Mouse (Mus musculus) olfactory bulb, adult 2 months (tissue): Measurements from ENCODE around the gene Wif1. TPM values are rescaled to one million over a fixed set of nuclear protein-coding genes. Genes with fewer than 3 reads are reported as not detected.
A peak's percentile ranks its signal among the peaks of the same experiment; 100 is the strongest.

Experiments
- H3K27ac ChIP-seq: fragments of 200-500 bp; 2 replicates; pipeline ENCODE4 v1.5.1; 2012; ENCODE audit warnings: low read depth, low read length; ENCODE audit not compliant: insufficient read depth
- H3K4me1 ChIP-seq: fragments of 200-500 bp; 2 replicates; pipeline ENCODE4 v1.6.1; 2012; ENCODE audit warnings: low read length; ENCODE audit not compliant: control insufficient read depth, insufficient read depth
- H3K4me3 ChIP-seq: fragments of 200-500 bp; 2 replicates; pipeline ENCODE4 v1.5.1; 2012; ENCODE audit warnings: mild to moderate bottlenecking, low read depth, low read length, moderate library complexity; ENCODE audit not compliant: insufficient read depth
- CTCF ChIP-seq: fragments of 200-500 bp; IDR thresholded peaks from 2 replicates; pipeline ENCODE4 v1.5.1; 2012; ENCODE audit warnings: low read depth, mild to moderate bottlenecking, low read length, moderate library complexity; ENCODE audit not compliant: insufficient read depth
- POLR2A ChIP-seq: fragments of 200-500 bp; IDR thresholded peaks from 2 replicates; pipeline ENCODE4 v1.6.1; 2012; ENCODE audit warnings: mild to moderate bottlenecking, low read depth, low read length, moderate library complexity; ENCODE audit not compliant: insufficient read depth
- WGBS: fragments of 180-500 bp; shearing (Covaris S2); methylation state at CpG from one replicate; pipeline ENCODE4 v1.1.7; 2018; 5-methylcytosine and 5-hydroxymethylcytosine counted together
- polyA plus RNA-seq: library from polyadenylated mRNA; stranded (reverse); fragments of >200 nt; gene quantifications from 2 replicates; pipeline ENCODE4 v1.2.4, GENCODE M21; 2012; ENCODE audit warnings: low replicate concordance; ENCODE audit not compliant: missing spikeins, insufficient read depth, insufficient read length

The Wif1 gene
- polyA plus RNA-seq = not detected in 2 replicates

DNA sequence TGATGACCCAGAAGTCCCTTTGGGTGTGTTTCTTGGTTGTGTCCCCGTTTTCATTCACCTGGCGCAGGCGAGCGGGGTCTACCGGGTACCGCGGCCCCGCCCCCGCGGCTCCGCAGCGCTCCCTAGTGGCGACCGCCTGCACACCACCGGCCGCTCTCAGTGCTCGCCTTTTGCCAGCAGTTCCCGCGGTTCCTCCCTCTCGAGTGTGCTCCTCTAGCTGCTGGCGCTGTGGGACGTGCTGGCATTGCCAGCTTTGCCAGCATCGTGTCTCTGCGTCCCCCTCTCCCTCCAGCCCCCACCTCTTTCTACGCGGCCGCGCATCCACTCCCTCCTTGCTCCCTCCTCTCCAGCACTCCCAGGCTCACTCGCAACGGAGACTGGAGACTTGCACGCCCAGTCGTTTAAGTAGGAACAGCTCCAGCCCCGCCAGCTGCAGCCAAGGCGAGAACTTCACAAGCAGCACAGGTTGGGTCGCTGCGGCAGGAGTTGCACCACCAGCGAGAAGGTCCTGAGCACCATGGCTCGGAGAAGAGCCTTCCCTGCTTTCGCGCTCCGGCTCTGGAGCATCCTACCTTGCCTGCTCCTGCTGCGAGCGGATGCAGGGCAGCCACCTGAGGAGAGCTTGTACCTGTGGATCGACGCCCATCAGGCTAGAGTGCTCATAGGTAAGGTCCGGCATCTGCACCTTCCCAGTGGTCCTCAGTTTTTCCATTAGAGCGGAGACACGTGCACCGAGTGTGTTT, at the start of gene Wif1:
TSS of gene Wif1 (plus strand) at position 135 of the 743 bp plus-strand sequence.
- Histone ChIP-seq H3K4me1 (peaks cover 9% of the 10 kb centered on the region), H3K27ac (no peak within 1 kb of the TSS), H3K4me3 (peak within 1 kb of the TSS; percentile 43)
- WGBS = 1% methylated on average over 49 of the region's 49 CpGs
- peak; percentile 88 for TF ChIP-seq CTCF
- TF ChIP-seq POLR2A = no peak

DNA sequence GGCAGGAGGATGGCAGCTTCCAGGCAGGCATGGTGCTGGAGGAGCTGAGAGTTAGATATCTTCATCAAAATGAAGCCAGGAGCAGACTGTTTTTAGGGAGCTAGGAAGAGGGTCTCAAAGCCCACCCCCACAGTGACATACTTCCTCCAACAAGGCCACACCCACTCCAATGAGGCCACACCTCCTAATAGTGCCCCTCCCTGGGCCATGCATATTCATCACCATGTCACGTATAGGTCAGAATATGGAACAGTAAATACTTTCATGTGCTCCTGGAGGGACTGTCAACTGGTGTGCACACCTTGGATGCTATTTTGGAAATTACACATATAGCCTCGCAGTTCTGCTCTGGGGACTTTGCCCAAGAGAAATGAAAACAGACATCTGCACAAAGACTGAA, 31.6 kb upstream of the Wif1 start:
- no peaks in the 10 kb centered on the region for H3K4me1 ChIP-seq
- H3K27ac ChIP-seq = no peak overlapping the region
- no peak overlapping the region for H3K4me3 ChIP-seq
- TF ChIP-seq POLR2A = no peak
- TF ChIP-seq CTCF = no peak
- WGBS = 87% methylated on average over 2 of the region's 2 CpGs

DNA sequence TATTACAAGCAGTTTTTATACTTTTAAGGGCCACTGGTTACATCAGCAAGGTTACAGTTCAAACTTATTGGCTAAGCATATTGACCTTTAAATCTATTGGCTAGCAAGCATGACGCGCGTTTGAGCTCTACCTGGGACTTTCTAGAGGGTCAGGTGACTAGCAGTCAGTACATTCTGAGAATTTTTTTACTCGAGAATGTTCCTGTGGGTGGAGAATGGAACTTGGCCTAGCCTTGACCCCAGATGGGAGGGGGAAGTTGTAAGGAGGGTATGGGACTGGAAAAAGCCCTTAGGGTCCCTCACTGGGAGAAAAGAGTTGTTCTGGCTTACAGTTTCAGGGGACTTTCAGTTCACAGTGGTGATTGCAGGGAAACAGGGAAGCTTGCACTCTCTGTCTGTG, 22.3 kb upstream of the Wif1 start:
- no peak overlapping the region for H3K27ac ChIP-seq
- TF ChIP-seq POLR2A = no peak
- TF ChIP-seq CTCF = no peak
- no peak overlapping the region for H3K4me3 ChIP-seq
- WGBS = 86% methylated on average over 4 of the region's 4 CpGs
- no peaks in the 10 kb centered on the region for H3K4me1 ChIP-seq

DNA sequence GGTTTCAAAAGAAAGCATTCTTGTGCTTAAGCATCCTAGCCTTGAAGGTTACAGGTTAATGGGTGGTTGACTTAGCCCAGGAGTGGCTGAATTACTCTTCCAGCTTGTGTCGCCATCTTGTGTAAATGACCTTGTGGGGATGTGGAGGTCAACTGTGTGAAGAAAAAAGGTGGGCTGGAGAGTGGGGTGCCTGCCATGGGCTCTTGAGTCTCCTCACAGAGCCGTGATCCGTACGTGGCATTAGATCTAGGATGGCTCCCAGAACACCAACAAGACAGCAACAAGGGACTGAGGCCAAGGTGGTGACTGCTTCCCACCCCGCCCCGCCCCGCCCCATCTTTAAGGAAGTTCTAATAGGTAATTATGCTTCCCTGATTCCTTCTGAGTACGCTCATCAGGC, 17.5 kb upstream of the Wif1 start:
- no peak for TF ChIP-seq CTCF
- TF ChIP-seq POLR2A = no peak
- H3K4me3 ChIP-seq = no peak overlapping the region
- 93% methylated on average over 8 of the region's 8 CpGs for WGBS
- H3K4me1 ChIP-seq = no peaks in the 10 kb centered on the region
- H3K27ac ChIP-seq = no peak overlapping the region

DNA sequence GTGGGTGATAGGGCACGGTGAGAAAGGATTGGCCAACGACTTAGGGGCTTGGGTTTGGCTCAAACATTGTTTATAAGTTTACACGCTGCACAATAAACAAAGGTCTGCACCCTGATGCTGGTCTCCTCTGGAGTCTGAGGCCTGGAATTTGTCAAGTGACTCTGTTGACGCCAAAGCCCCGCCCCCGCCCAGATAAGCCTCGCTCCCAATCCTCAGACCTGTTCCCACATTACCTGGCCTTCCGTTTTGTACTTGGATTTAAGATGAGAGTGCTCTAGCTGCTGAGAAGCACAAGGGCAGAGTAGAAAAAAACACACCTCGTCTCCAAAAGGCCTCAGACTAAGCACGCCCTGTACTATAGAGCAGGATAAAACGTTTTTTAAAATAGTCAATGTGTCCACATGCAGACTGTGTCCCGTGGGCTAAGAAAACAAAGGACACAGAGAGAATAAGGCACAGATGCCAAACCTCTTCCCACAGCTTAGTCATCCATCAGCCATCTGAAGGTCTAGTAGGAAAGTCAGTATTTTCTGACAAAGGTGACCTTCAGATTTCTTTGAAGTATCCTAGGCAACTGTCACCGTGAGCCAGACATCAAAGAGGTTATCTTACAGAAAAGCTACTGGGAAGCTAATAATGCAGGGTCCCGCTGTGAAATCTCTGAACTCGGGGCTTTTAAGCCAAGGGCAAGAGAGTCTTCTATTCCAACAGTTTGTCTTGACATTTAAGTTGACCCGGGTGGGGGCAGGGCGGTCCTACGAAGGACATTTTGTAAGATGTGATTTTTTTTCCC, 16.9 kb upstream of the Wif1 start:
- no peak for TF ChIP-seq POLR2A
- no peak for TF ChIP-seq CTCF
- Histone ChIP-seq H3K4me3 (no peak overlapping the region), H3K4me1 (no peaks in the 10 kb centered on the region), H3K27ac (no peak overlapping the region)
- WGBS = 58% methylated on average over 18 of the region's 18 CpGs

DNA sequence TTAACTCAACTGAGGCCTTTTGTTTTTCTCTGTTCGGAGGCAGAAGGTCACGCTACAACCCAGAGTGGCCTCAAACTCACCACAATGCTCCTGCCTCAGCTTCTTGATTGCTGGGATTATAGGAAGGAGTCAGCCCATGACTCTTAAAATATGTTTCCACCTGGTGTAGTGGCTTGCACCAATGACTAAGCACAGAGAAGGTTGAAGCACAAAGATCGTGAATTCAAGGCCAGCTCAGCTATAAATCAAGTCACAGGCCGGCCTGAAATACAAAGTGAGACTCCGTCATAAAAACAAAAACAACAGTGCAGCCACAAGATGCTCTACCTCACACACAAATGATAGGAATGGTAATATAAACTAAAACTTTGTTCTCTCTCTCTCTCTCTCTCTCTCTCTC, 10.8 kb upstream of the Wif1 start:
- 71% methylated on average over 5 of the region's 5 CpGs for WGBS
- Histone ChIP-seq H3K27ac (no peak overlapping the region), H3K4me3 (no peak overlapping the region), H3K4me1 (no peaks in the 10 kb centered on the region)
- no peak for TF ChIP-seq CTCF
- no peak for TF ChIP-seq POLR2A

DNA sequence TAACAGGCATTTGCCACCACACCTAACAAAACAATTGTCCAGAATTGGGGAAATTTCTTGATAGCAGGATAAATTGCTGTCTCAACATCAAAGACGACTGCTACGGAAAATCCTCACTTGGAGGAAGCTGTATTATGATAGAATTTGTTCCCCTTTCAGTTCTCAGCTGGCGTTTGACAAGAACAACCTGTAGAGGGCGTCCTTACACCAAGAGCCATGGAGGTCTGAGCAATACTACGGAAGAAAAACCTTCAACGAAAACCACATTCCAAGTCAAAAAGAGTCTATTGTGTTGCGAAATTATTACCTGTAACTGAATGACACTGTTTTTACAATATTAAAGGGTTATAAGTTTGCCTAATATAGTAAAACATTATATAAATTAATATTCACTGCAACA, 2.0 kb upstream of the Wif1 start:
- H3K4me3 ChIP-seq = no peak overlapping the region
- H3K4me1 ChIP-seq = peaks cover 9% of the 10 kb centered on the region
- TF ChIP-seq POLR2A (no peak), CTCF (no peak)
- 9% methylated on average over 7 of the region's 7 CpGs for WGBS
- H3K27ac ChIP-seq = no peak overlapping the region

DNA sequence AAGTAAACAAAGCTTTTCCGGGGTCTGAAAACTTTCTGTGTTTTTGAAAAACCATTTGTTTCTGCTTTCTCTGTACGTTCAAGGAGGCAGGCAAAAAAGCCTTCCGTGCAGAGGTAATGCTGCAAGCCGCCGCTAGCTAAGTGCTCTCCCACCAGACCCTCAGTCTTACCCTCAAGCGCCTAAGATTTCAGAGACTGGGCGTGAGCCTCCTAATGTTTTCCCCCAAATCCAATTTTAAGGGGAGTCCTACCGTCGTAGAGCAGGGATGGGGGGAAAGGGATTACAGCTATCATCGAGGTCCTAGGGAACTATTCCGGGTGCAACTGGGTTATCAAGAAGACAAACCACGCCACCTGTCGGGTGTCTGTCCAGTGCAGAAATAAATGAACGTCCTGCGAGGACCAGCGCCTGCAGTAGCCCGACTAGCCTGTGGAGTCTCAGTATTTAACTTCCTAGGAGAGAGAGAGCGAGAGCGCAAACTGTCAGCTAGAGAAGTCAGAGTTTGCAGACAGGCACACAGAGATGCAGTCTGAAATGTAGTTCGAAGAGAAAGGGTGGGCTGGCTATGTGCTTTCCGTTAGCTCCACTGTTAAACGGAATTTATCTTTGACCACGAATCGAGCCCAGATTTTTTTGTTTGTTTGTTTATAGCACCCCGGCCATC, 500 bp upstream of the Wif1 start:
- WGBS = under 1% methylated on average over 25 of the region's 25 CpGs
- H3K4me3 ChIP-seq = peak overlapping the region; percentile 43
- H3K27ac ChIP-seq = no peak overlapping the region
- TF ChIP-seq POLR2A = no peak
- TF ChIP-seq CTCF = no peak
- H3K4me1 ChIP-seq = peaks cover 9% of the 10 kb centered on the region

DNA sequence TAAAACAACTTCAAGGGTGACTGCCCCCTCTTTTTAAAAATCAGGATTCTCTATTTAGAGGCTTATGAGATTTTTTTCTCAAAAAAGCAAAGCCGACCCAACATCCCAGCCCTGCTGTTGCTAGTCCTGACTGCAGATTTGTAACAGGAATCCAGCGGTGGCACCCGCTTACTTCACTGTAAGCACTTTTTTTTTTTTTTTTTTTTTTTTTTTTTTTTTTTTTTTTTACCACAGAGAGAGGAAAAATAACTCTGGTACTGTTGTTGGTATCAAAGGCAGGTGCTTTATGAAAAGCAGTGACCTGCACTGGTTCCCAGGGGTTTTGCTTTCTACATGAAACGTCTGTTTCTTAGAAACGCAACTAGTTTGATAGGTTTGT, 798 bp downstream of the Wif1 start:
- TF ChIP-seq CTCF (no peak), POLR2A (no peak)
- WGBS = 24% methylated on average over 5 of the region's 5 CpGs
- Histone ChIP-seq H3K4me1 (peaks cover 9% of the 10 kb centered on the region), H3K27ac (no peak overlapping the region), H3K4me3 (no peak overlapping the region)
